8 mouse cellular contexts compared by ENCODE assay signal in genomic region chr9:64100442-64100841, GRCm38 (mm10). TPM values are rescaled to one million over a fixed set of nuclear protein-coding genes. Genes with fewer than 3 reads are reported as not detected.
DNase-seq lines count a peak whose midpoint lies in the region; ATAC-seq and TF ChIP-seq lines count a peak whose summit lies in the region.

No protein-coding gene starts in this region.

- no peaks in the 10 kb centered on the region for H3K4me1 ChIP-seq in neural tube, embryonic 15.5 days
- H3K4me1 ChIP-seq in intestine, embryonic 16.5 days (ENCODE audit: control insufficient read depth, insufficient read depth, low read length) = peaks cover 2% of the 10 kb centered on the region; the same call in 1 of the 2 replicates
- H3K4me1 ChIP-seq in limb, embryonic 14.5 days (ENCODE audit: control insufficient read depth, insufficient read depth, low read length) = peaks cover 1% of the 10 kb centered on the region; the same call in 1 of the 2 replicates

- H3K36me3 ChIP-seq in neural tube, embryonic 15.5 days = no peaks in the 10 kb centered on the region
- no peaks in the 10 kb centered on the region for H3K36me3 ChIP-seq in intestine, embryonic 16.5 days (ENCODE audit: control insufficient read depth, insufficient read depth, low read length)
- H3K36me3 ChIP-seq in limb, embryonic 14.5 days (ENCODE audit: control insufficient read depth, insufficient read depth, low read length) = no peaks in the 10 kb centered on the region

- H3K9me3 ChIP-seq in neural tube, embryonic 15.5 days (replicated peaks) = no peaks in the 10 kb centered on the region
- H3K9me3 ChIP-seq in intestine, embryonic 16.5 days (ENCODE audit: control insufficient read depth, low read length) = no peaks in the 10 kb centered on the region
- no peaks in the 10 kb centered on the region for H3K9me3 ChIP-seq in limb, embryonic 14.5 days (ENCODE audit: control insufficient read depth, low read length)

- H3K4me2 ChIP-seq in neural tube, embryonic 15.5 days = no peak overlapping the region
- no peak overlapping the region for H3K4me2 ChIP-seq in intestine, embryonic 16.5 days (ENCODE audit: low read depth, low read length)
- H3K4me2 ChIP-seq in limb, embryonic 14.5 days (replicated peaks; ENCODE audit: low read depth, low read length, severe bottlenecking) = no peak overlapping the region

- no peak for TF ChIP-seq POLR2A in limb, embryonic 14.5 days (IDR thresholded peaks at IDR 0.05; ENCODE audit: borderline replicate concordance, extremely low read depth, insufficient read depth, insufficient read length)

- H3K27ac ChIP-seq in neural tube, embryonic 15.5 days (replicated peaks) = no peak overlapping the region
- no peak overlapping the region for H3K27ac ChIP-seq in intestine, embryonic 16.5 days (ENCODE audit: low read length)
- H3K27ac ChIP-seq in limb, embryonic 14.5 days (replicated peaks; ENCODE audit: low read depth, low read length) = no peak overlapping the region

- H3K27me3 ChIP-seq in neural tube, embryonic 15.5 days (replicated peaks) = no peaks in the 10 kb centered on the region
- H3K27me3 ChIP-seq in intestine, embryonic 16.5 days (replicated peaks; ENCODE audit: control insufficient read depth, insufficient read depth, low read length) = no peaks in the 10 kb centered on the region
- H3K27me3 ChIP-seq in limb, embryonic 14.5 days (ENCODE audit: control insufficient read depth, insufficient read depth, low read length) = no peaks in the 10 kb centered on the region

- ATAC-seq in neural tube, embryonic 15.5 days (ENCODE audit: low FRiP score) = no peak
- peak; percentile 78 for ATAC-seq in erythroid progenitor cell, adult 5-6 weeks (replicated peaks; ENCODE audit: low FRiP score, poor library complexity, severe bottlenecking)
- ATAC-seq in intestine, embryonic 16.5 days = 0 out of 2 replicates have a peak, but pooled peaks have one; percentile 37
- ATAC-seq in limb, embryonic 14.5 days (ENCODE audit: low FRiP score, low read depth) = no peak

- WGBS in neural tube, embryonic 15.5 days = 3% methylated on average over 4 of the region's 4 CpGs
- WGBS in intestine, embryonic 16.5 days = 3% methylated on average over 4 of the region's 4 CpGs
- 4% methylated on average over 4 of the region's 4 CpGs for WGBS in limb, embryonic 14.5 days

- no peak overlapping the region for H3K4me3 ChIP-seq in neural tube, embryonic 15.5 days (replicated peaks)
- H3K4me3 ChIP-seq in intestine, embryonic 16.5 days (ENCODE audit: low read length) = no peak overlapping the region
- H3K4me3 ChIP-seq in limb, embryonic 14.5 days (replicated peaks; ENCODE audit: low read length) = no peak overlapping the region

- H3K9ac ChIP-seq in neural tube, embryonic 15.5 days (replicated peaks) = no peak overlapping the region
- H3K9ac ChIP-seq in intestine, embryonic 16.5 days (ENCODE audit: low read depth, low read length) = no peak overlapping the region
- H3K9ac ChIP-seq in limb, embryonic 14.5 days (ENCODE audit: low read depth, low read length, severe bottlenecking) = no peak overlapping the region

- peak; percentile 81 for DNase-seq in neural tube, embryonic 10.5 days (ENCODE audit: extremely low spot score, low spot score)
- DNase-seq in adrenal gland, postnatal 36 days = peak; percentile 86
- peak; percentile 45 for DNase-seq in limb, embryonic 14.5 days (ENCODE audit: low spot score)
- peak; percentile 28 for DNase-seq in retina, adult 2 months (ENCODE audit: low read depth, low spot score)
- DNase-seq in urinary bladder, adult 2 months (ENCODE audit: low spot score) = peak; percentile 63

RNA-seq across cellular contexts. Expression of gene Lctl, which starts 16.5 kb away (rescaled TPM):
- not detected in 2 replicates for polyA plus RNA-seq in neural tube, embryonic 15.5 days (2015; fragmentation: Nextera tagmentation; extraction: Ambion mirVana)
- total RNA-seq in adrenal gland, postnatal 36 days (2021) = 1 to 10 TPM in 1 of 2 experiments, under 1 TPM in 1; 0.69 to 2.6 TPM
- total RNA-seq in erythroid progenitor cell, adult 5-6 weeks (2015; ENCODE audit: low replicate concordance) = not detected in 2 replicates
- not detected in 2 replicates for total RNA-seq in erythroid progenitor cell, adult 5-6 weeks (2017; ENCODE audit: low replicate concordance)
- polyA plus RNA-seq in intestine, embryonic 16.5 days (2015; fragmentation: Nextera tagmentation; extraction: Ambion mirVana) = 0.15 and 0.40 TPM in 2 replicates
- polyA plus RNA-seq in limb, embryonic 14.5 days (2012; rRNA removed) = 0.06 and 0.51 TPM in 2 replicates
- polyA plus RNA-seq in limb, embryonic 14.5 days (2014; fragmentation: Nextera tagmentation; extraction: Ambion mirVana) = not detected in 2 replicates
- 0.38 and 1.3 TPM in 2 replicates for polyA plus RNA-seq in urinary bladder, adult 2 months (2012; rRNA removed)

Comparison
In these comparisons a context has a peak if more than half of its experiments do, and no peak if none do; other contexts are left out.
1. DNase-seq: peak in every context shown above with its lines; median percentile 86 in adrenal gland, postnatal 36 days; 81 in neural tube, embryonic 10.5 days; 63 in urinary bladder, adult 2 months; 45 in limb, embryonic 14.5 days; 28 in retina, adult 2 months.
2. ATAC-seq: peak in erythroid progenitor cell, adult 5-6 weeks (single experiment) and intestine, embryonic 16.5 days (single experiment); none in neural tube, embryonic 15.5 days (single experiment) and limb, embryonic 14.5 days (single experiment).